Mouse (Mus musculus) NIH3T3 (cell line): ENCODE measurements around the gene Psmb3.
"Not testable (repeated sequence)": the region's sequence is repeated elsewhere in the genome, so short reads cannot be mapped to it uniquely, and the experiment has no call there.

Experiments
- DNase-seq: peaks from one replicate; pipeline ENCODE4 v3.0.0-alpha.2; 2012; ENCODE audit warnings: low read depth

The Psmb3 gene

DNA sequence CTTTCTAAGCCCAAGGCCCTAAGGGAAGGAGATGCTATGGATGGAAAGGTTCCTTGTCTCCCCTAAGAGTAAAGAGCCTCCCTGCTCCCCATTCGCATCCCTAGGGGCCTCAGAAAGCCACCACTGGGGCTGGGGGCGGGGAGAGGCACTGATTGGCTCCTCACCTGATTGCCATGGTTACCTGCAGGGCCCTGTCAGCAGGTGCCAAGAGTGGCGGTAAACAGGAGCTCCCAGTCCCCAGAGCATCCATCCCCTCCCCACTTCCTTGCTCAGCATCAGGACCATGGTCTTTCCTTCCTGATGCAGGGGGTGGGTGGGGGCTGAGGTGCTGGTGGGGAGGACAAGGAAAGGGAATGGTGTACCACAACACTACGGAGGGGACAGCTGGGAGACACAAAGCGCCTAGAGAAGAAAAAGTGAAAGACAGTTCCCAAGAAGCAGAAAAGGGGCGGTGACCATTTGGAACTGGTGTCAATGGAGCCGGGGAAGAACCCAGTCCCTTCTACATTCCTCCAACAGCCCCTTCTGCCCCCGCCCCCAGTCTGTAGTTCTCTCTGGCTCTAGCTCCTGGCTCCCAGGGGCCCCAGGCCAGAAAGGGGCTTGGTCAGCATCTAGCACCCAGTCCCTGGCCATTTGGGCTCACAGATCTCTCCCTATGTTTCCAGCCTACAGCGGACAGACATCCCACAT lies 7.3 kb upstream of the Psmb3 start:
- no peak for DNase-seq

DNA sequence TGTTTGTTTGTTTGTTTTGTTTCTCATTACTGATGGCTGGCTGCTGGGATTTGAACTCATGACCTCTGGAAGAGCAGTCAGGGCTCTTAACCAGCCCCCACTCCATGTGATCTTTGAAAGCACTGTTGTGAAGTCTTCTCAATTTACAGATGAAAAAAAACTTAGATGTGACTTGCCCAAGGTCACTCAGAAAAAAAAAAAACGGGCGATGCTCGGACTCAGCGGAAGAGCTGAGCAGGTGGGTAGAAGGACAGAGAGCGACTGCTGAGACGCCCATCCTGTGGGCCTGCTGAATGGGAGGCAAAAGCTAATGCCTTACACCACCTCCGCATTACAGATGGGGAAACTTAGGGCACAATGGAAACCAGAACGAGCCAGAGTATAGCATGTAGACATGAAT lies 6.5 kb upstream of the Psmb3 start:
- DNase-seq = no peak

DNA sequence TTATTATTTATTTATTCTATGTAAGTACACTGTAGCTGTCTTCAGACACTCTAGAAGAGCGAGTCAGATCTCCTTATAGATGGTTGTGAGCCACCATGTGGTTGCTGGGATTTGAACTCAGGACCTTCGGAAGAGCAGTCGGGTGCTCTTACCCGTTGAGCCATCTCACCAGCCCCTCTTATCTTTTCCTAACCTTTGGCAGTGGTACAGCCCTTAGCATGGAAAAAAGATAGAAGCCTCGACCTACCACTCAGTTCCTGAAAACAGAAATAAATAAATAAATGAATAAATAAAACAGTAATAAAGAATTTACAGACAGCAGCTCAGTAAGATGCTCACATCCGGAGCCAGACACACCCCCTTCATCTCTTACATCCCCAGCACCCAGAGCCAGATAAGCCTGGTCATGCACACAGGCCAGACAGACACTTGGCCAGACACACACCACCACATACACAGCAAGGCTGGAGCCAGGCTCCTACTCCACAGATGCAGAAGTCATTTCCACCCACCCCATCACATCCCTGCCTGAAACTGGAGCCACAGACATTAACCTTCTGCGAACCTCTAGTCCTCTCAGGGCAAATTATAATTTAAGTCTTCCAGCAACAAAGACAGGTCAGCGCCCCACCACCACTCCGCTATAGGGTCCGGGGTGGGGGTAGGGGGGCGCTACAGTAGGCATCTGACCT lies 5.9 kb upstream of the Psmb3 start:
- DNase-seq = no peak

DNA sequence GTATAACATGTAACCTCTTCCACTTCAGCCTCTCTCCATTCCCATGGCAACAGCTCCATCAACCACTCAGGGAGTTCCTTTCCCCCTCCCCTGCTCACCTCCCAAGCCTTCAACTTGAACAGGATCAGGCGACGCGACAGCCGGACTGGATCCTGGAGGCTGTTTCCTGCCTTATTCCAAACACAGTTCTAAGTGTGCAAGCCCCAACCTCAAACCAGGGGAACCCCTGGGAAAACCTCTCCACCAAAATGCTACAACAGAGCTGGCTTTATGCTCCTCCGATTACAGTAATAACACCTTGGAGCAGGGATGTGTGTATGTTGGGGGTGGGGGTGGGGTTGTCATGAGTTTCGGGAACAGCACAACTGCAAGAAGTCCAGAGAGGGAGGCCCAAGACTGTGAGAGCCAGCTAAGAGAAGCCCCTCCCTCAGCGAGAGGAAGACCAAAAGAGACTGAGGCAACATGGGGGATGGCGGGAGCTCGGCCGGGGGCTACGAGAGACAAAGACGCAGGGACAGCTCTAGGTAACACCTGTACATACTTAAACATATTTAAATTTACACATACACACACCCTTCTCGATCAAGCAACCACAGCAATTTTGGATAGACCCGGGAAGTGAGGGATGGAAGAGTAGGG lies 5.2 kb upstream of the Psmb3 start:
- DNase-seq = peak; percentile 18

DNA sequence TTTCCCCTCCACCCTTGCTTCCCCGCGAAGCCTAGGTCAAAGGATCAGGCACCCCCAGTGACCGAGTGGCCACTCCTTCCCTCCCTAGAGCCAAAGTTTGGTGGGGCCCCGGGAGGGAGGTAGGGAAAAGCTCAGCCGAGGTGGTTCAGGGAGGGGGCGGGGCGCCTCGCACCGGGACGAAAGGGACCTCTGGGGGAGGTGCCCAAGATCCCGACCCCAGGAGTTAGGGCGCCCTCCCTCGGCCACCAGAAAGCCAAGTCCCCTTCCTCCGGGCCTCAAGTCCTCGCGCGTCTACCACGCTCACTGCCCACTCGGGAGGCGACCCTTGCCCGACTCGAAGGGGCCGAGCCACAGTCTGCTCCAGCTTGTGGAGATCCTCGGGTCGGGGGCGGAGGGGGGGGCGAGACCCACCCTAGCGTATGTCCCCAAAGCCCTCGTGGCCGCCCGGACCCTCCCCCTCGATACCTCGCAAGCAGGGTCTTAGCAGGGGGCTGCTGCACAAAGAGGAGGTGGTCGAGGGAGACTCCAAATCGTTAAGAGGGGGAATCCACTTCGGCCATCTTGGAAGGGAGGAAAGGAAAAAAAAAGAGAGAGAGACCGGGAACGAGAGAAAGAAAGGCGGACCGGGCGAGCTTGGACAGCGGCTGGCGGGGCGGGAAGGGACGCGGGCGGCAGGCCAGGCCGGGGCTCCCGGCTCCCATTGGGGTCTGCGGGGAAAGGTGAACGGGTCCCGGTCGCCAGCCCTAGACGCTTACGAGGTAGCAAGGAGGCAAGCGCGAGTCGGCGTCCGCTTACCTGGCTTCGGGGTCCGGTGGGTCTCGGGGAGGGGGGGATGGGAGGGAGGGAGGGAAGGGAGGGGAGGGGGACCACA lies 4.2 kb upstream of the Psmb3 start:
- peak; percentile 86 for DNase-seq

DNA sequence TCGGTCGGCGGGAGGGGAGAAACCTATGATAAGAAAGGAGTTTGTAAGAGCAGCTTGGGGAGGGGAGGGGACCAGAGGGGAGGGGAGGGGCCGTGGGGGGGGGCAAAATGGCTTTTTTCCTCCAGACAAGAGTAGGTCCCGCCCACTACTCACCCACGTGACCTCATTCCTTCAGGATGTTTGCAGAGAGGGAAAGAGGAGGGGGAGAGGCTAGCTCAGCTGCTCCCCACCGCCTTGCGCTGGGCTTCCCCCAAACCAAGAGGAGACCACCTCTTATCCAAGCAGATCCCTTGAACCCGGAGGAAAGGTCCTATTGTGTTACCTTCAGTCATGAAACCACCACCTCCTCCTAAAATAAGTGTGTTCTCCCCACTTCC lies 3.6 kb upstream of the Psmb3 start:
- peak; percentile 95 for DNase-seq

DNA sequence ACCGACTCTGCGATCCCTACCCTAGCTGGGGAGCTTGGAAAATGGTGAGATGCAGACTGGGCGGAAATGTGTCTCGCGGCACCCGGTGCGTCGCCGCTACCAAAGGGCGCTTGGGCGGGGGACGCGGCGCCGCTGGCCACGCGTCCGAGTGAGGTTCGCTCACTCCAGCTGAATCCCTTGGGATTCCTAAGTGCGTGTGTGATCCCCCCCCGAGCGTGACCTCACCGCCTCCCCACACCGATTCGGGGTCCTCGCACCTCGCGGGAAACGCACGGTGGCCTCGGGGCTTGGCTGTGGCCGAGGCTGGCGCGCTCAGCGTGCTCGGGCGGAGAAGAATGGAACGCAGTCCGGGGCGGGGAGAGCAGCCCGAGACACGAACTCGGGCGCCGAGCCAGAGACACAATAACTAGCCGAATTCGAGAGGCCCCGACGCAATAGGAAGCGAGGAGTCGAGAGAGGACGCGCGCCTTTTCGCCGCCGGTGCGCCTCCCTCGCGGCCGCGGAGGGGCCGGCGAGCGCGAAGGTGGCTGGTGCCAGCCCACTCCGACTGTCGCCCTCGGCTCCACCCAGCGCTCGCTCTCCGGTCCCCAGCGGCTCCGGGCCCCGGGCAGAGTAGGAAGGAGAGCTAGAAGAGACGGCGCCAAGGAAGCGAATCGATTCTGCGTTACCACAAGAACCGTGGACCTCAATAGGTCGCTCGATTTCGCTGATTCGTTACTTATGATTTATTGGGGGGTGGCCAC lies 3.0 kb upstream of the Psmb3 start, which contains the start of gene Pcgf2:
Gene Pcgf2, minus strand, starts transcription at position 495 of the 743 bp plus-strand sequence.
- DNase-seq = peak; percentile 97

DNA sequence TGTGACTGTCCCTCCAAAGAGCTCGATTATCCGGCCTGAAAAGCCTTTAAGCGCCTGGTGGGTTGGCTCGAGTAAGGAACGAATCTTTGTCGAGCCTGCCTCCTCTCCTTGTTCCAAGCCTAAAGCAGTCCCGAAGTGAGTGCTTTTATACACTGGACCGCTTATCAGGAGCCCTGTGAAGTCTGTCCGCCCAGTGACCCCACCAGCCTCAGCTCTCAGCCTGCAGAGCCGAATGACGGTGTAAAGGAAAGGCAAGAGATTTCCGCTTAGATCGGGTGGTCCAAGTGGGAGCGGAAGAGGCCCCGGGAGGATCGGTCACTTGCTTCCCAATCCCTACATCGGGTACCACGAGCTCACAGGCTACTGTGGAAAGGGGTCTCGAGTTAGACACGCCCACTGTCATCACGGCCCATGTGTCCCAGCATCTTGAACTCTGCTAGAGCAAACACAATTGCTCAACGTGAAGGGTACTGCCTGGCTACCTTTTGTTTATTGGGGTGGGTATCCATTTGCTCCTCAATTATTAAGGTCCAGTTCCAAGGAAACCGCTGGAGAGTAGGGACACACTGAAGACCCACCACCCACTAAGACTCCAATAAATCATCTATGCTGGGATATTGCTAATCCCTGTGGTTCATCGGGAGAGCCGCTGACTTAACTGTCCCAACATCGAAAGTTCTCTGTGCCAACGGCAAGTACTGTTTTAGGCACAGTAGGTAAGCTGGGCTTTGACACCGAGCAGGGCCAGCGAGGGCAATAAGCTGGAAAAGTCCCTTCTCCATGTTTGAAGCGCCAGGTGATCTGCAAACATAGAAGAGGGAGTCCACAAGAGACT lies 2.2 kb upstream of the Psmb3 start:
- peak; percentile 59 for DNase-seq

DNA sequence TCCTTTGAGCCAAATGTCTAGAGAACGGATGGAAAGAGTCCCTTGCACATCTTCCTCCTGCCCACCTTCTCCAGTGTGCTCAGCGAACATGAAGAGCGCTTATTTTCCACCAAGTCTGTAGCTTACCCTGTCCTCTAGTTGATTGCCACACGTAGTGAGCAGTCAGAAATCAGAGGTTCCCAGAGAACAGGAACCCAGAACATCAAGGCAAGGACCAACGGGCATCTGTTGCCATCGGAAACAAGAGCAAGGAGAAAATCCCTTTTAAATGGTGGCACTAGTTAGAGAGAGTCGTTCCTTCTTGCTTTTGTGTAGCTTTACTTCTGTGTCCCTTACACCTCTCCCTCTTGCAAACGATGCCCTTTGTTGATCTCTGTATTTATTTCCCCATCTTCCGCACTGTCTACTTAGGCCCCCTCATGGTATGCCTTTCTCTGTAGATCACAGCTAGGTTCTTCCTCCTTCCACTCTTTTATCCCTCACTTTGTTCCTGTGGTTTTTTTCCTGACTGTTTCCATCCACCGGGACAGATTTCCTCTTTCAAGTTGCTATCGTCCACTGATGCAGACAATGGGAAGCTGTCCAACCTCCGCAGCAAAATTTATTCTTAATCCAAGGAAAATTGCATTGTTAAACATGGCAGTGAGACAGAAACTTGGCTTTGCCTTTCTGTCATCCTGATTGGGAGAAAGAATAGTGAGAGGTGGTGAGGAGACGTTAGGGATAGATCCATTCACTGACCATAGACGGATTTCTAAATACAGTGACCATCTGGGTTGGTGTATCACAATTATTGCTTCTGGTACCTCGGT lies 1.4 kb upstream of the Psmb3 start:
- no peak for DNase-seq

DNA sequence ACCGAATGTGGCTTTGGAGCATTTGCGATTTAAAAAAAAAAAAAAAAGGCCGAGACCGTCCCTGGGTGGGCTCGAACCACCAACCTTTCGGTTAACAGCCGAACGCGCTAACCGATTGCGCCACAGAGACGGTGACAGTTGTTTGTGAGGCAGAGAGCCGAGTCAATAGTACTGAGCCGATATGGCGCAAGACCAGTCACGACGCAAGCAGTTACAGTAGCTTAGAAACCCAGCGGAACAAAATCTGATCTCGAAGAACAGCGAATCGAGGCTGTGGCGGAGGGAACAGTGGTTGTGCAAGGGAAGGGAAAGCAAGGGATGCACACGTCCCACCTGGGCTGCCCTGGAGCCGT lies 830 bp upstream of the Psmb3 start:
- DNase-seq = peak; percentile 95

DNA sequence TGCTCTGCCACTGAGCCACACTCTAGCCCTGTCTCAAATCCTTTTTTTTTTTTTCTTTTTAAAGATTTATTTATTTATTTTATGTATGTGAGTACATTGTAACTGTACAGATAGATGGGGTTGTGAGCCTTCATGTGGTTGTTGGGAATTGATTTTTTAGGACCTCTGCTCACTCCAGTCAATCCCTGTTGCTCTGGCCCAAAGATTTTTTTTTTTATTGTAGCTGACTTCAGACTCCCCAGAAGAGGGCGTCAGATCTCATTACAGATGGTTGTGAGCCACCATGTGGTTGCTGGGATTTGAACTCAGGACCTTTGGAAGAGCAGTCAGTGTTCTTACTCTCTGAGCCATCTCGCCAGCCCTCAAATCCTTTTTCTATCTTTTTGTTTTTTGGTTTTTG lies 6.9 kb downstream of the Psmb3 start:
- DNase-seq = not testable (repeated sequence)

DNA sequence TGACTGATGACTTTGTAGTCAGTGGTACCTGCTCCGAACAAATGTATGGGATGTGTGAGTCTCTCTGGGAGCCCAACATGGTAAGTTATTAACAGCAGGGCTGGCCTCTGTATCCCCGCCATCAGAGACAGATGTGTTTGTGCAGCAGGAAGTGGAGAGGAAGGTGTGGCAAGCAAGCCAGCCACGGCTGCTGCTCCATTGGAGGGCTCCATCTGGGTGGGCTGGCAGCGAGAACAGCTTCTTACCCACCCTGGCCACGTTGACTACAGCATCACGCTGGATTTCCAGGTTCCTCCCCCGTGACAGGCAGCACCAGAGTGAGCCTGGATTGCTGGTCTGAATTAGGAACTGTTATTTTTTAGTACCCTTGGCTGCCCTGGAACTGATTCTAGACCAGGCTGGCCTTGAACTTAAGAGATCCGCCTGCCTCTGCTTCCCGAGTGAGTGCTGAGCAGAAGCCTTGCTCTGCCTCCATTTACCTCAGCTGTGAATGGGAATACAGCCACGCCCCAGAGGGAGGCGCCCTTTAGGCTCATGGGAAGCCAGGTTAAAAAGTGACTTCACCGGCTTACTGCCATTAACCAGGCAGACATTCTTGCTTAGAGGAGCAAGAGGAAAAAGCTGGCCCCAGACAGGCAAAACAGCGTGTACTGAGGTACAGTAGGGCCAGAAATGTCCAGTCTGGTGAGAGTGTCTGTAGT lies 8.2 kb downstream of the Psmb3 start:
- no peak for DNase-seq

DNA sequence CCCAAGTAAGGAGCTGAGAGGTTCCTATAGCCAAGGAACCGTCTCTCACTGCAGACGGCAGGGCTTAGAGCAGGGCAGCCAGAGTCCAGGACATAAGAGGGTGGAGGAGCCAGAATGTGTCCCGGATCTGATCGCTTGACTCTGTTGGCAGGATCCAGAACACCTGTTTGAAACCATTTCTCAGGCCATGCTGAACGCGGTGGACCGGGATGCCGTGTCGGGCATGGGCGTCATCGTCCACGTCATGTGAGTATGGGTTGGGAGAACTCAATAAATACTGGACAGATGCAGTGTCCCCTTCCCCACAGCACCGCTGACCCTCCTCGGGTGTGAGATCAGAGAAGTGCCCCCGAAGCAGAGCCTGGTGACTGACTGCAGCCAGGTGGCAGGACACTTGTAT lies 9.1 kb downstream of the Psmb3 start:
- no peak for DNase-seq

DNA sequence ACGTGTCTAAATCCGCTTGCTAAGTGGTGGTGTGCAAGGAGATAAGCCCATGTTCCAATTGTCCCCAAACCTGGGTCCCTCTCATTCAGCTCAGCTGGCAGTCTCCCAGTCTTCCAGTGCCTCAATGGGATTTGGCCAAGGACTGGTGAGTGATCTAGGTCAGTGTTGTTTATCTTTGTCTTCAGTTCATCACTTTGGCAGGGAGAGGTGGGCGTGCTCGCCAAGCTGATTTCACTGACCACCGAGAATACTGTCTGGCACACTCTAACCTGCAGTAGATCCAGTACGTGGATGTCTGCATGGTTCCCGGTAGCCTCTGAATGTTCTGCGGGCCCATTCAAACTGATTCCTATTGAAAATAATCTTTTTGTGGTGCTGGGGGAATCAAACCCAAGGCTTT lies 10.7 kb downstream of the Psmb3 start:
- no peak for DNase-seq

DNA sequence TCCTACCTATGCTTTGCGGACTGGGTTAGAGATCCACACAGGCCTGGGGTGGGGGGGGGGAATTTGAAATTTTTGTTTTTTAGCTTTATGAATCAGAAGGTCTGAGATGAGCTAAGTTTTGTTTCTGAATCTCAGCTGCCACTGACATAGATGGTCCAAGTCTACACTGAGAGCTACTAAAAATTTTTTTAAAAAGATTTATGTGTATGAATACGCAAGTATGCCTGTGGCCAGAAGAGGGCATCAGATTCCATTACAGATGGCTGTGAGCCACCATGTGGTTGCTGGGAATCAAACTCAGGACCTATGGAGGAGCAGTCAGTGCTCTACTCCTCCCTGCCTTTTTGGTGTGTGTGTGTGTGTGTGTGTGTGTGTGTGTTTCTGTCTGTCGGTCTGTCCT lies 11.2 kb downstream of the Psmb3 start:
- DNase-seq = peak; percentile 35

DNA sequence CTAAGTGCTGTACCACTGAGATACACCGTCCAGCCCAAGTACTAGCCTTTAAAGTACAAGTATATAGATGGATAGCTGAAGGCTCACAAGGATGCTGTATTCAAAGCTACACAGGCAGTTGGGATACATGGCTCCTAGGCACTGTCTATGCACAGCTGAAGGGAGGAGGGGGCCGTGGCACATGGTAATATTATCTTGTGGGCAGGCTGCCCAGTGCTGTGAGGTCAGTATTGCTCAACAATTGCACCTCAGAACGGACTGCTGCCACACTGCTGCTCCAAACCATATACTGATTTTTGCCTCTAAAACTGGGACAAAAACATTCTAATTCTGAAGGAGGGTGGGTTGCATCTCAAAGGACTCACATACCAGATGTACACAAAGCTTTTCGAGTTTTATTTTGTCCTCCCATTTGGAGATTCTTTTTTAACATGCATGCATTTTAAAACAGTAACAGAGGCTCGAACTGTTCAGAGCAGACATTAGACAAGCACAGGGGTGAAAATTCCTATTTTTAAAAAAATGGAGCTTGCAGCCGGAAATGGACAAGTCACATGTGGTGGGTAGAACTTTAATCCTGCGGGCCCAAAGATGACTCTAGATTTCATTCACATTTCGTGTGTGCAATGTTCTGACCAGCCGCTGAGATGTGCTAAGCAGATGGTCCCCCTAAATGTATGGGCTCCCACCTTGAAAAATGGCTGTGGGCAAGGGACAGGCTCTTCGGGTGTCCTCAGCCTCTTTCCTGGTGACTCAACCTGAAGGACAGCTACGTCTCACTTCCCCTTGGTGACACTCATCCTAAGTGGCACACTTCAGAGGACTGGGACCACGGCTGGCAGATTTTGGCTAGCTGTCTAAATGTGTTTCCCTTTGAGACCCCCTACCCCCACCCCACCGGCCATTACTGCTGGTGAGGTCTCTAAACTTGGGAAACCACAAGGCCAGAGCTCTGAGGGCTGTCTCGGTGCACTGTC lies 11.9 kb downstream of the Psmb3 start:
- peak; percentile 85 for DNase-seq

DNA sequence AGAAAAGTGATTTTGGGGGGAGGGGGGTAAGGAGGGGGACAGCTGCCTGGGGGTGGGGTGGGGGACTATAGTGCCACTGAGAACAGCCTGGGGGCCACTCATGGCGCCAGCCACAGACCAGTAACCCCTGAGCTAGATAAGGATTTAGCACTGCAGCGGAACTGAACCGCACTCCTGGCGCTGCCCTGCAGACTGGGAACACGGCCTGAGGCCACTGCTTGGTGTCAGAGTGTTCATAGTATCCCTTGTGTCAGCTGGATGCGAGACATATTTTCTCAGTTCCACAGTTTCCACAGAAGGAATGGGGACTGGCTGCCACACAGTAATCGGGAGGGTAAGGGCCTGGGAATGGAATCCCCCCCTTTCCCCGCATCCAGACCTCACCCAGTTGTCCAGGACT lies 12.8 kb downstream of the Psmb3 start:
- no peak for DNase-seq
